Mouse (Mus musculus) embryo, embryonic 10.5 days (tissue): ENCODE measurements around the gene Mrpl50.
"Not testable (repeated sequence)": the region's sequence is repeated elsewhere in the genome, so short reads cannot be mapped to it uniquely, and the experiment has no call there.

Experiments
- DNase-seq: peaks from one replicate; pipeline ENCODE4 v3.0.0-alpha.2; 2015; ENCODE audit warnings: low spot score

Gene Mrpl50

DNA sequence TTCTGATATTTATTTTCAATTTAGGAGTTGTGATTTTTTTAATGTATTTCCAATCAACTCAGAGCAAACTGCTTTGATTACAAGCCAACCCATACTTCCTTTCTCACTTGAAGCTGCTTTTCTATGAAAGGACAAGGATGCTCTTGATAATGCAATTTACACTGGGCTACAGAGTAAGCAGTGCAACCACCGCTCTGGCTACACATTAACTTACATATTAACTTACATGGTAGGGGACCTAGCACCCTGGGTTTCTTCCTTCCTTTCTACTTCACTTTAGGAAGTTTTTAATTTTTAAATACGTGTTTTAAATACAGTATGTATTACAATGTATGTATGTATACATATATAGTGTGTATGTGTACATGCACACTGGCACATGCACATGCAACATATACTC lies 11.7 kb downstream of the Mrpl50 start:
- DNase-seq, result no peak

DNA sequence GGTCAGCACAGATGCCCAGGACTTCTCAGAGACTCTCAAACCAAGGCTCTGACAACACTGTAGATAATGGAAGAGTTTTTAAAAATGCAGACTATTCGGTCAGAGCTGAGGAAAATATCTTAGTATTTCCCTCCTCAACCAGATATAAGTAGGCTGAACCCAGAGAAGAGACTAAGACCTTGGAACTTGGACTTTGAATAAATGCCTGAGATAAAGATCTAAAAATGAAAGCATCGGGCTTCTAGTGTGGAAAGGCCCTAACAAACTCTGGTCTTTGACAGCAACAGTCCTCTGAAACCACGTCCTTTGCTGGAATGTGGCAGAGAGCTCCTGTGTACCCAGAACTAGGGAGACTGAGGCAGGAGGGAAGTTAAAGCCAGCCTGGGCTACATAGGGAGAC lies 14.5 kb downstream of the Mrpl50 start, which contains the start of gene Baat:
TSS of gene Baat (minus strand) at position 172 of the 400 bp plus-strand sequence.
- no peak for DNase-seq

DNA sequence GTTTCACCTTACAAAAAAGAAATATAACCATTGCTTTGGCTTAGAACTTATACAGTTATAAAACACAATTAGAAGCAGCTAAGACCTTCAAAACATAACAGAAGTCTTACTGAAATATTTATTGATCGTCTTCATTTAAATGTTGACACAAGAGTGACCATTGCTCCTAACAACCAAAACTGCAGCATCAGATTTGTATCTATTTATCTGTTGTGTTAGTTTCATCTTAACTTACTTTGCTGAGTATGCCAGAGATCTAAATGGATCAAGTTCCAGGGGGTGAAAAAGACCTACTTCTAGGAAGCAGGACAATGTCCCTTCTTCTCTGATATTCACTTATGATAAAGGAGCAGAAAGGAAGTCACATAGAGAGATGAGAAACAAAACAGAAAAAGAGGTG lies 17.3 kb downstream of the Mrpl50 start:
- DNase-seq, result no peak

DNA sequence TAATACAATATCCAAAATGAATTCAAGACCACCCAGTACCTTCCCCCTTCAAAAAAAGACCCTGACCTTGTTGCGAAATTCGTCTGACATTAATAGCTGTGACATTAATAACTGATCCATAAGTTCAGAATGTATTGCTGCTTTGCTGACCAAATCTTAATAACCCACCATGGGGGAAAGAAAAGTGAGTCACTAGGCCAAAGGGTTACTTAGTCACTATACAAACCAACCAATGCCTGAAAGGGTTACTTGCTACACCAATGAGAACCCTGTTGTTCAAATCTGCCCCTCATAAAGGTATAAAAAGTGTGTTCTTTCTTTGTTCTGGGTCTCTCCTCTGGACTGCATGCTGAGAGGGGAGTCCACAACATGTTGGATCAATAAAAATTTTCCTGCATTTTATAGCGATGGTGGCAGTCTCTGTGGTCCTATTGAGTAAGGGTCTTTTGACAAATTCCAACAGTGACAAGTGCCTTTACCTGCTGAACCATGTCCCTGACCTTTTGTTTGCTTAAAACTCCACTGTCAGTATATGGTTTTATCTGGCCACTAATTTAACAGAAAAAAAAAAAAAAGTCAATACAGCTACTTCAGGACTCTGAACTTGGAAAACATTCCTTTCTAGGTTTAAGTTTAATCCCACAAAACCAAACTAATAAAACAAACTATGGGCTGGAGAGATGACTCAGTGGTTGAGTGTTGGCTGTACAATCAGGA lies 34.8 kb downstream of the Mrpl50 start:
- DNase-seq, result not testable (repeated sequence)

DNA sequence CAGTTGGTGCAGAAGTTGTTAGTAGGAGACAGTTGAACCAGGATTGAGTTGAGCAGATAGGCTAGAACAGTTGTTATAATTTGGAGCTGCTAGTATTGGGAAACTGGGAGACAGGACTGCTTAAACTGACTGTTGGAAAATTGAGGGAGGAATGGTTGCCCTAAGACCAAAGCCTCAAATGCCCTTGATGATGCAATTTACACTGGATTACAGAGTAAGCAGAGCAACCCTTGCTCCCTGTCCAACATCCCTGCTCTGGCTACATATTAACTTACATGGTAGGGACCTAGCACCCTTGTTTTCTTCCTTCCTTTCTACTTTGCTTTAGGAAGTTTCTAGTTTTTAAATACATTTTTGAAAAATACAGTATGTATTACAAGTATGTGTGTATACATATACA lies 35.5 kb downstream of the Mrpl50 start:
- no peak for DNase-seq

DNA sequence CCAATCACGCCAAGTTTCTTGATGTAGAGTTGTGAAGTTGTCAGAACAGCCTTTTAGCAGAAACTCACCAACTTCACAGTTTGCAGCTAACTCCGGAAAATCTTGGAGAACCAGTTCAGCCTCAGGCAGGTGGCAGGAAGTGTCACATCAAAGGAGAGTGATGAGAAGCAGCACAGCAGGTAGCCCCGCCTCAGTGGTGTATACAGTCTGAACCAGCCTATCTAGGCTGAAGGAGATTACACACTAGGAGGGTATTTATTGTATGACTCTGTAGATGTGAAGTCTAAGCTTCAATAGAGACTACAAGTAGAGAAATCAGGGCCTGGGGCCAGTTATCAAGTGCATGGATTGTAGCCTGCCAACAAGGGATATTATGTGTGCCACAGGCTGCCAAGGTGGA lies 40.0 kb downstream of the Mrpl50 start:
- peak; percentile 22 for DNase-seq

DNA sequence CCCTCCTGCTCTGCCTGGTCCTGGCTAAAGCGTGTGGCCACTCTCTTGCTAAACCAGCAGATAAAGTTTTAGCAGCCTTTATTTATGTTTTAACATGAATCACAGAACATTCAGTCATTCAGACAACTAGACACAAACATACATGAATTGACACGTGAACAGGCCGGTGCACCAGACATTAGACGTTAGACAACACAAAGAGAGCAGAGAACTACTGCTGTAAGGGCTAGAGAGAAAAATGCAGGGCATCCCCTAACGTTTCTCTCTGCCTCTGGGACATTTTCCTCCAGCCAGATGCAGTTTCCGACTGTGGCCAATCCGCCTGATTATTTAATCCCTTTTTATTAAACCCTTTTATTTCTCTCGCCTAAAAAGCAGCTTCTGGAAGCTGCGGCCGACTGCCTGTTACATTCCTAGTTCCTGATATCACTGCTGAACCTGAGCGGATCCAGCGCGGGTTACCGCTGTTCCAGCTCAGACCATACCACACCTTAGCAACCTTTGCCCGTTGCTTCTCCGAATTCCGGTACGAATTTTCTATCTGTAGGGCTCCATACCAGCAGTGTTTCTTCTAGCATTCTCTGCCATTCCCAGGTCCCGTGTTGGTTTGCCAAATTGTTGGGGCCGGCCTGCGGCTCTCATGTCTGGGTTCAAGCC lies 40.7 kb downstream of the Mrpl50 start:
- DNase-seq, result peak; percentile 23

DNA sequence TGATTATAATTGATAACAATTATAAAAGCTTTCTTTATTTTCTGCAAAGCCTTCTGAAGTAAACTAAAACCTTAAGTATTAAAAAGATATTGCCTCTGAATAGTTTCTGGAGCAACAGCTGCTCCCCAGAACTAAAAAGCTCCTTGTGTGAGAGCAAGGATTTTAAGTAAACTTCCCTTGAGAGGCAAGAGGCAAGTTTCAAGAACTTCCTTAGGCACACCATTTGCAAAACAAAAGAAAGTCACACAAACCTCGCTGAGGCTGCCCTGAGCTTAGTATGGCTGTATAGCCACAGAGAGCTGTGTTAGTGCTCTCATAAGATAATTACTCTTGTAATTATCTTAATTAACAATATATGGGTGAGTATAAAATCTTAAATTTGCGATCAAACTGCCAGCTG lies 41.9 kb downstream of the Mrpl50 start:
- not testable (repeated sequence) for DNase-seq

DNA sequence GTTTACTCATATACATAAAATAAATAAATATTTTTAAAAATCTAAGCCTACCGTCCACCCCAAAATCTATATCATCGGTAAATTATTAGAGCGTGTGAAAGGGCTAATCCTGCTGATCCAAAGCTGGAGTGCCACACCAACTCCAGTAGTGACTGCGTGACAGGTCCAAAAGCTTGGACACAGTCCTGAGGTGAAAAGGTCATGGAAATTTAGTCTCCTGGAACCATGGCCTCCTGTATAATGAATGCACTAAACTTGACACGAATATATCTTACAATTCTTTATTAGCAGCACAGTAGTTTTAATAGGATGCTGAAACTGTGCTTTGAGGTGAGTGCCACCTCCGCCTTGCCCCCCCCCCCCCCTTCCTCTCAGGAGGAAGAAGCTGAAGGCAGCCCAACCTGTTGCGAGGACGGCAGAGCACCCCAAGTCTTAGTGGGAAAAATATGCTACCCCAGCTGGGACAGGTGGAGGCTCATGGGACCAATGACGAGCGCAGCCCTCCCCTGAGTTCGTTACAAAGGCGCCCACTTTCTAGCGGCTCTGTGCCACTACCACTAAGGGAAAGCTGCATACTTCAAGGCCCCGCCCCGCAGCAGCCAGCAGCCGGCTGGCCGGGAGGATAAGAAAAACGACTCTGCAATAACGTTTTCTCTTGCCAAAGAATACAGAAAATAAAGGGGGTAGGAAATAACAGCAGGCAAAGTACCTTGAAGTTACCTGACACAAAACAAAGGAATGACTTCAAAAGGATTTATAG lies 42.6 kb downstream of the Mrpl50 start:
- DNase-seq, result peak; percentile 54

DNA sequence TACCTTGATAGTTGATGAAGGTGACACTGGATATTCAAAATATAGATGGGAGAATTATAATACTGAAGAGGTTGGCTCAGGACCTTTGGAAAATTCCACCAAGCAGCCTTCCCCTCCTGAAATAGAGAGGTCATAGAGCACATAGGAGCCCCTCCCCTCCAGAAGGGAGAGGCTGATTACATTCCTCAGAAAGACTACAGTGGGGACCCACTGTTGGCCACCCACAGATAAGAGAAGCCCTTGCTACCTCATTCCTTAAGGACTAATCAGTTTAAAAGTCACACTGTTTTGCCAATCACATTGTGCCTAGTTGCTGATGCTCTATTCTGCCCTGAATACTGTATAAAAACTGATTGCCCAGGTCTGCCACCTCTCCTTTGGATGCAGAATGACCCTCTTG lies 46.3 kb downstream of the Mrpl50 start:
- DNase-seq, result no peak

DNA sequence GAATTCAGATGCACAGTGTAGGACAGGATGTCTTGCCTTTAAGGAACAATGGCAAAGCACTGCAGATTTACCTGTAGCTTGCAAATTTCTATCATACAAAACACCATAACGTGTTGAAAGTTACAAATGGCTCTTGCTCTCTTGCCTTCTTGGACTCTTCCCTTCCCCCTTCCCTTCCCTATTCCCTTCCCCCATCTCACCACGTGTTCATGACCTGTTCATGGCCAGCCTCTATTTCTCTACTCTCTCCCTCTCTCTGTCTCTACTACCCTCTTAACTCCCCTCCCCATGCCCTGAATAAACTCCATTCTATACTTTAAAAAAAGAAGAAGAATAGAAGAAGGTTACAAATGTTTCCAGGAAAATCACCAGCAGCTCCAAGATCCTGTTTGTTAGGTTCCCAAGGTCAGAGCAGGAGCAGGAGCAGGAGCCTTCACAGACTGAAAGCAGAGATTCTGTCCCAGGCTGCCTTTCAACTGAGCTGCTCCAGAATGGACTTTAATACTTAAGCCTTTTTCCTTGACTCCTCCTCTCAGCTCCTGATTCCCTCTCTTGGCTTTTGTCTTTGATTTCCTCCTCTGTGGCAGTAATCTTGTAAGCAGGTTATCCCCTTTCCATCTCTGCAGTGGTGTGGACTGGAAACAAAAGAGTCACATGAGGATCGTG lies 47.3 kb downstream of the Mrpl50 start, which contains the start of gene Acnat1:
TSS of gene Acnat1 (minus strand) at position 478 of the 666 bp plus-strand sequence.
- no peak for DNase-seq

DNA sequence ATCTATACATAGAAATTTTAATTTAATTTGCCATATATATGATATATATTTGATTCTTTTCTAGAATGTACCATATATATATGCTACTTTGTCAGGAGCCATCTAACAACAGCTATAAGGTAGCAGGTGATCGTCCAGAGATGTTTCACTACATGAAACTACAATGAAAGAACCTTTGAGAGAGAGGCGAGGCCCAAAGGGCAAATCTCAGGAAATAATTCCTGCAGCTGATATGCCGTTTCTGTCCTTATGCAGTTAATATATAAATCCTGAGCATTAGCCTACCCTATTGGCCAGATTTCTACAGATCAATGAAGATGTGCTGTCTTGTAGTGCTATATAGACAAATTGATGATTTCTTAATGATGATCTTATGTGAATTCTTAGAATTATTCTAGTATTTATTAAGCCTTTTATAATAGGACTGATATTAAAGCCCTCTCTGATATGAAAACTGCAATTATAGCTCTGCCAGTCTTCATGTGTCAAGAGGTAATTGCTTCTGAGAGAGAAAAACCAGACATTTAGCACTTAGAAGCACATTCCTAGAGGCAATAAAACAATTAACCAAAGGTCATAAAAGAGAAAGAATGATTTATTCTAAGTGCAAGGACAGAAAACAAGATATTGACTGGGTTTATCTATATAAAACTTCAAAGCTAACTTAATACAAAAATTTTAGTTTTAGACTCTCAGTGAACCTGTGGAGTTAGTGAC lies 51.3 kb downstream of the Mrpl50 start:
- DNase-seq, result no peak

DNA sequence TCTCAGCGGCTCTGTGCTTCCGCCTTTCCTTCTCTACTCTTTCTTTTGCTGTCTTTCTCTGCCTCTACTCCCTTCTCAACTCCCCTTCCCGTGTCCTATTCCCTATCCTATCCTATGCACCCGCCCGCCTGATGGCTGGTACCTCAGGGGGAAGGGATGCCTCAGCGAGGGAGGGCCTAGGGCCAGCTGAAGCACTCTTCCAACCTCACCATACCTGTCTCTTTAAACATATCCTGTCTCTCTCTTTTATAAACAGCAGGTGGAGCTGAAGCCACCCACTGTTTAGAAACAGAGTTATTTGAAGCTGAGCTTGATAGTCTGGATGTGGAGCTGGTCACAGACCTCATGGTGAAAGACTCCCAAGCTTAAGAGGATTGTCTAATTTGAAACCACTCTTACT lies 53.5 kb downstream of the Mrpl50 start:
- no peak for DNase-seq
